Mouse (Mus musculus) mesoderm, embryonic 11.5 days (tissue): ENCODE results near the gene Phox2b.

Experiments used
- DNase-seq: peaks from one replicate; pipeline ENCODE4 v3.0.0-alpha.2; 2012; ENCODE audit warnings: low read depth, low spot score

Gene Phox2b

DNA sequence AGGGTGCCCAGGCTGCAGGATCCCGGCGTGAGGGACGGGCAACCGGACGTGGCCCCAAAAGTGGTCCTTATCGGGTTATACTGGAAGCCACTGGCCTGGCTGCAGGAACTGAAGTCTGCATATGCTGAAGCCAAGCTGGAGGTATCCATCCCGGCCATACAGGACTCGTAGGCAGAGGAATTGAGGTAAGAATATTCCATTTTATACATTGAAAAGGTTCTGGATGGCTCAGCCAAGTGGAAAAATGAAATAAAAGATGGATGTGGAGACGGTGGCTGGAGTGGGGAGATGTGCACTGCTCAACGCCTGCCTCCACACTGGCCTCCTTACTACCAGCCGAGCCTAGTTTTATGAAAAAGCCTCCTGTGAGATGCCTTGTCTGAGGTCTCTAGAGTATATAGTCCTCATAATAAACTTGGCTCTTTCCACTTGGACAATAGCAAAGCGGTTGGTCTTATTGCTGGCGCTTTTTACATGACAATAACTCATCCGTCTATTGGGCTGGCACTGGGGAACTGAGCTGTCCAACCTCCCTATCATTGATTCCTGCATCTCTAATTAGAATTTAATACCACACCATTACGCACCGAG, at the start of gene Phox2b:
Phox2b (minus strand) TSS at position 569 of the 591 bp plus-strand sequence.
- no peak for DNase-seq

DNA sequence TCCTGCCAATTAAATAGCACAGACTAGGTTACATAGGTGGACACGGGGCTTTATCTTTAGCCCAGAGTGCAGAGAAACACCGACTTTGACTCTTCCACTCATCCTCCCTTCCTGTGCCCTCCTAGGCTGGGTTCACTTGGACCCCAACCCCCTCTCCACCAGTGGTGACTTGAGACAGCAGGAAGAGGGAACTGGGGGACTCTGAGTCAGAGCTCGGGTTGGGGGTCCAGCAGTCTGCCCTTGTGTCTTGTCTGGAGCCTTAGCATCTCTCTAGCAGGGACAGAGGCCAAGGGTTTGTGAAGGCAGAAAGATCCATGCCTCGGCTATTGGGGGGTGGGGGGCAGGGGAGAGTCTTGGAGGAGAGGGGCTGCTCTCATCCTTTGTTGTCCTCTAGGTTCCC, 43.5 kb upstream of the Phox2b start:
- no peak for DNase-seq

DNA sequence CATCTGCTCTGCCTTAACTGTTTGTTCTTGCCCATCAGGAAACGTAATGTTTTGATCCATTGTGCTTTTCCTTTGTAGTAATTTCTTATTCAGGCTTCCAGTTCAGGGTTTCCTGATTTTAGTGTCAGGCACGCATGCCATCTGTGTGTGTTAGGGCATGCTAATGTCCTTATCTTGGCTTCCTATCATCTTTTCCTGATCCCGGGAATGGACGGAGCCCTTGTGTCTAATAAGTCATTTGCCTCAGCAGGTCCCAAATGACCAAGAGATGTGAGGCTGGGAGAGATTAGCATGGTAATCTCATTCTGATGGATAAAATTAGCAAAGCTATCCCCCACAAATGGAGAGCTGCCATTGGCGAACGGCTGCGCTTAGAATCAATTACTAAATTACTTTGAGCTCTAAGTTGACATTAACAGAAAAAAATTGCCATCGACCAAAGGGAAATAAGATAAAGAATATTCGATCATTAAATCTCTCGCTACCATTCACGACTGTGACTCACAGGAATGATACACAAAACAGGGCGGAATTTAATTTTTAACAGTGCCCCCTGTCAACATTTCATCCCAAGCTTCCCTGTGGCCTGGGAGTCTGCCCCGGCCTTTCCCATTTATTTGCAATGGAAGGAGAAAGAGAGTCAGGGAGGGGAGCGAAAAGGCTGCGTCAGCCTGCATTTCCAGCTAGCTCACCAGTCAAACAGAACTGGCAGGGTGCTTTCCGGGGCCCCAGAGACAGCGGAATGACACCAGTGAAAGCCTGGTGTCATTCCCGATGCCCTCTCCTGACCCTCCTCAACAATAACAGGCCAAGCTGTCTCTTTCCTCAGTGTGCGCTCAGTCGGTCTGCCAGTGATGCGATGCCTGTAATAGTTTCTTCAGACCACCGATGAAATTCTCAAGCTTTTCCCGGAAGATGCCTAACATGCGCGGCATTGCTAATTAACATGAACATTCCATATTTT, 40.2 kb upstream of the Phox2b start:
- DNase-seq, result peak; percentile 20

DNA sequence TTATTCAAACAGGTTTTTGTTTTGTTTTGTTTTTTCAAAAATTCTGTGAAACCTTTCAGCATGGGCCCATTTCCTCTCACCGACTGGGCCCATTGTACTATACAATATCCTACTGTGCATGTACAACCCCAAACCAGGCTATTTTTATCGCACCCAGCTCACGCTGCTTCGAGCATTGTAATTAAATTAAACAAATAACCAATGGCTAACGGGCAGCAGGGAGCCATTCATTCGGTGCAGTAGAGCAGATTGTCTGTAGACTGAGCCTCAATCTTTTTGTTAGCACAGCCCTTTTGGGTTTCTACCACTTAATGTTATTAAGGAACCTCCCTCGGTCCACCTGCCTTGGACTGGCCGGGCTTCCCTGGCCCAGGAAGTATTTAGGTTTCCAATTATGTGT, 39.5 kb upstream of the Phox2b start:
- DNase-seq, result no peak

GRCm38 (mm10) chr5:67134698-67135097, 35.6 kb upstream of the Phox2b start:
- peak; percentile 30 for DNase-seq

GRCm38 (mm10) chr5:67131671-67132070, 32.6 kb upstream of the Phox2b start:
- DNase-seq, result no peak

- no peak for DNase-seq
Measured at GRCm38 (mm10) chr5:67106261-67106660, 7.2 kb upstream of the Phox2b start.

- no peak for DNase-seq
Measured at GRCm38 (mm10) chr5:67103016-67103415, 3.9 kb upstream of the Phox2b start.

DNA sequence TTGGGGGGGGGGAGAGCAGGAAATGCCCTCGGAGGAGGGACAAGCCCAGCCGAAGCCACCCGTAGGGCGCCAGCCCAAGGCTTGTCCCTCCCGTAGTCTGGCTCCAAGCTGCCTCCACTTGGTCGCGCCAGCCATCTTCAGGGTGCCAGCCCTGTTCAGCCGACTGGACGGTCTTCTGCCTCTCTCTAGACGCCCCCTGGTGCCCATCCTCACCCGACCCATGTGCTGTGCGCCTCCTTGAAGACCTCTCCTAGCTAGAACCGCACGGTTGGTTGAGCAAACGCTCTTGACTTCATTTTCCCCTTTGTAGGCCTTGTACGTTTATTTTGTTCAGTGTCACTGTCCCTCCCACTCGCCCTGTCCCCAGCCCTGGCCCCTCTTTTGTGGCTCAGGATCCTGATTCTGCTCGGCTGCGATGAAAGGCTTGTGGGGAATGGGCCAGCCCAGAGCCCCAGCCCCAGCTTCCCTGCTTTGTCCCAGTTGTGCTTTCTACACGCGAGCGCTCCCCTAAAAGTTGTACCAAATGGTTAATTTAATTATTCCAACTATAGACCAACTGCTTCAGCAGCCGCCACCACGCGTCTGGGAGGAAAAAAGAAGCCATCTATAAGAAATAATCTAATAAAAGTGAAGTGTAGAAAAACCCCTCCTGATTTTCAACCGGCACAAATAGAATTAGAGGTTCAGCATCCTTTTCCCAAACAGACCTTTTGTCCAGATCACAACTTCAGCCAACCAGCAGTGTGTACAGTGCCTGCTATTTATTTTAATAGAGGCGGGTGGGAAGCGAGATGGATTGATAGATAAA, 2.9 kb upstream of the Phox2b start:
- DNase-seq, result peak; percentile 58

GRCm38 (mm10) chr5:67101395-67101760, 2.3 kb upstream of the Phox2b start:
- DNase-seq, result no peak

DNA sequence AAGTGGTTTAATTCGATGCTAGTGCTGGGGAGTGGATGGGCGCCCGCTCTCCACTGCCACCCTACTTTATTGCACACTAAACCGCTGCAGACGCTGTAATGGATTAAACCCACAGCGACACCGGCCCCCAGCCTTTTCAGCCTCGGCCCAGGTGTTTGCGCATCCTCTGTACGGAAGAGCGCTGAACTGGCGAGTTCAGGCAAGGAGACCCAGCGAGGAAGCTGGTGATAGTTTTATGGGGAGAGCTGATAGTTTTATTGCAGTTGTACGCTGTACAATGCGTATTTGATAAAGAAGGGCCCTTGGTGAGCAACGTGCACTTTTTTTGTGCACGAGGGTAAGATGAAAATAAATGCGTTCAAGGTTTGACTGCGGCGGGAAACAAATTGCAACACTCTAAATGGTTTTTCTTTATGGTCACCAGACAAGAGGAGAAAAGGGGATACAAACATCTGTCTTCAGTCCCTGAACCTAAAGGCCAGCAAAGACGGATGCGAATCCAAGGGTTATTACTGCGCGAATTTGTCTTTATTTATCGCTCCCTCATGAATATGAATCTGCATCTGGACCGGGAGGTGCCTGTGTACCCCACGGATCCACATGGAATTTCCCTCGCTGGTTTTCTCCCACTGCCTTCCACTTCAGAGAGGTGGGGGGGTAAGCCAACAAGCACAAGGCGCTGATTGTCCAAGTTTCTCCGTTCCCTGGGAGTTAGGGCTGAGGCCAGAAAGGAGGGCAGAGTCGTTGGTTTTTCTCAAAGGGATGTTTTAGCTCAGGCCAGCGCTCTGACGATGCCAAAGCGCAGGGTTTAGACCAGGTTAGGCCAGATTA, 1.7 kb upstream of the Phox2b start:
- peak; percentile 41 for DNase-seq

DNA sequence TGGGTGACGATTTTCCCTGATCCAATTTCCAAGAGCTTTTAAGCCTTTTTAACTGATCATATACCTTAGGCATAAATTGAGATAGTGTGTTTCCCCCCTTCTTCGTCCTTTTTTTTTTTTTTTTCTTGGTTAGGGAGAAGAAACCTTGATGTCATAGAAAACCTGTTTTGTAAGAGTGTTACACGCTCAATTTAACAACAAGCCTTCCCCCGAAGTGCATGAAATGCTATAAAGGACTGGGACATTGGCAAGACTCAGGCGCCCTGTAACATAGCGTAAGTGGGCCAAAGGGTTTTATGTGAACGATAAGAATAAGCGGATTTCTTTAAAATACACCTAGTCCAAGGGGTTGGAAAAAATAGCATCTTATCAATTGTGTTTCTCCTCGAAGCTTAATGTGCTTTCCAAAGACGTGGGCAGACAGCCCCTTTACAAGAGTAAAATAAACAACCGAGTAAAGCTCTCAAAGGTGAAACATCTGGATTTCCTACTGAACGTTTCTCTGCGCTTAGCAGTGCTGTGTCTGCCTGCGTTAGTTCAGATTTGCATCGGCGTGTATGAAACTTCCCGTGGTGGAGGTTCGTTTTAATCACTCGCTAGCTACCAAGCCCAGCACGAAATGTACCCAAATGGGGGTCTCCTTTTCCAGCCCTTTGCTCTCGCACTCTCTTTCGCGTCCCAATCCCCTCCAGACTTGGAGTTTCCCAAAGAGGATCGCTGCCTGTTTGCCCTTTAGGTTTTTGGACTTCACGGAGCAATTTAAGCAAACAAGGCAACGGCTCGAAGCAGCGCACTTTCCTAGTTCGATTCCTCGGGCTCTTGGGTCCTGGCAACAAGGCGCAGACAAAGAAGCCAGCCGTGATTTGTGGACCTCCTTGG, 531 bp upstream of the Phox2b start:
- DNase-seq, result peak; percentile 58

DNA sequence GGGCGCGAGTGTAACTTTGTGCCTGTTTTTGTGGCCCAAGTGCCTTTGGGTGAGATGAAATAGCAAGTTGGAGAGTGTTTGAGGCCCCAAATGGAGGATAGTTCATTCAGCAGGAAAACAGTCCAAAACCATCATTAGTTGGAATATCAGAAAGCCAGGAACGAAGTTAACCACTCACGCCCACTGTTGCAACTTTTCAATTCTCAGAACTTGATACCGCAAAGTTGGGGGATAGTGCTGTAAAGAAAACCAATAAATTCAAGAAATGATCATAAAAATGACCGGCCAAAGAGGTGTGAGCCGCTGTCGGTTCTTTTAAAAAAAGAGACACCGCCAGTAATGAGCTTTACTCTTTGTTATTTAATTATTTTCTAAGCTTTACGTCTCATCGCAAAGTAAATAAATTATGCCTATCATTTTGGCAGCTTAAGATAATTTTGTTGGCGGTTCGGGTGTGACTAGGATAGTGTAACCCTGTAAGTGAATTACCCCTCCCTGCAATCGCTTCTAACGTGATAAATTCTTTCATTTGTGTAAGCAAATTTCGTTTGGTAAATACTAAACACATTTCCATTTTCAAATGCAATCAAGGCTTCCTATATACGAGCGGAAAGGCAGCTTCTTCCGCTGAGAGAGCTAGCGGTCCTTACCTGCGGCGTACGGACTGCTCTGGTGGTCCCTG, 909 bp downstream of the Phox2b start:
- no peak for DNase-seq

GRCm38 (mm10) chr5:67097106-67098050, 1.7 kb downstream of the Phox2b start:
- peak; percentile 48 for DNase-seq

- DNase-seq, result no peak
Measured at GRCm38 (mm10) chr5:67096378-67096771, 2.7 kb downstream of the Phox2b start.

- no peak for DNase-seq
Measured at GRCm38 (mm10) chr5:67095651-67096377, 3.3 kb downstream of the Phox2b start.

GRCm38 (mm10) chr5:67095153-67095552, 3.9 kb downstream of the Phox2b start:
- no peak for DNase-seq

DNA sequence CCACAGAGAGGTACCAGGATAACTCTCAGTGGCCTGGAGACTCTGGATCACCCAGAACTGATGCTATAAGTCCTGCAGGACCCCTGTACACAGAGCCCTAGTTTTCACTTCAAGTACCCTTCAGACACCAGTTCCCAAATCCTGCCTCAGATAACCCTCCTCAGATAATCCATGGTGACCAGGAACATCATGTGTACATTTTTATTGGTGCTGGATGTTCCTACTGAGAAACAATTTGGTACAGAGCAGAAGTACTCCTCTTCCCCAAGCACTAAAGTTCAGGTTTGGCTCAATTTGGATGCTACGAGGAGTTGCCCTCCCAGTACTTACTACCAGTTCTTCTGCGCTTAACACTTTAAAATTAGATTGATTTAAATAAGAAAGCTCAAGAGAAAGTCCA, 5.1 kb downstream of the Phox2b start:
- DNase-seq, result no peak
